Mouse (Mus musculus): Measurements from ENCODE around the gene Pigo.

DNA sequence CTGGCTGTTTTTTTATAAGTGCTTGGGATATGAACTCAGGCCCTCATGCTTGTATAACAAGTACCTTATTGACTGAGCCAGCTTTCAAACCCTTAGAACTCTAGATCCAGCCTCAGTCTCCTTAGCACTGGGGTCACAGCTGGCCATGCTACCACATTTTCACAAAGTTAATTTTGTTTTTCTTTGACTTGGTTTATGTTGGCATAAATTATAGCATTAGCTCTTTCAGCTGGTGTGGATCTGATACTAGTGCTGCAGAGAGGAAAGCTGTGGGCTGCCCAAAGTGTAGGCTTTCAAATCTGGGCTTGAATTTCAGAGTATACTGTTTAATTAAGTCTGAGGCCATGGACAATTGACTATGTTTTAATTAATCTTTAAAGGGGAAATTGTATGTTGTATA, 49.3 kb upstream of the Pigo start:
- TF ChIP-seq POLR2A (IDR thresholded peaks at IDR 0.05; ENCODE audit: control insufficient read depth, low read depth, low read length): no peak
- TF ChIP-seq CTCF (IDR thresholded peaks at IDR 0.05; ENCODE audit: control insufficient read depth, insufficient read depth, insufficient replicate concordance, low read depth, low read length): no peak

All from testis, adult 2 months (tissue).